Mouse (Mus musculus): ENCODE measurements at regions not wholly inside any gene's neighbourhood (a gene's known extent, or its start where the extent isn't known, plus 50 kb on each side); places are given as distances from the start of the nearest gene placed in this dataset.

DNA sequence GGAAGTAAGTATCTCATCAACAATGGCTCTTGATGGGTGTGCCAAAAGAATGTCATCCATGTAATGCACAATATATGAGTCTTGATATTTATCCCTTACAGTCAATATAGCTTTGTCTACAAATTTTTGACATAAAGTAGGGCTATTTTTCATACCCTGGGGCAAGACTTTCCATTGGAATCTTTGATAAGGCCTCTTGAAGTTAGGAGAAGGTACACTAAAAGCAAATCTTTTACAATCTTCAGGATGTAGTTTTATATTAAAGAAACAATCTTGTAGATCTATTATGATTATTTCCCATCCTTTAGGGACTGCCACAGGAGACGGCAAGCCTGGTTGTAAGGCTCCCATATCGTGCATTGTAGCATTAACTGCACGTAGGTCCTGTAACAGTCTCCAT lies 1038.8 kb upstream of the Sel1l start:
- TF ChIP-seq CTCF (IDR thresholded peaks at IDR 0.05; ENCODE audit: control insufficient read depth, insufficient read depth, insufficient read length): no peak
- no peak for TF ChIP-seq USF1 (IDR thresholded peaks at IDR 0.05; ENCODE audit: low read depth)
- TF ChIP-seq MYOG (IDR thresholded peaks at IDR 0.05; ENCODE audit: control insufficient read depth, extremely low read depth, insufficient read length): no peak
- no peak for TF ChIP-seq CEBPB (IDR thresholded peaks at IDR 0.05; ENCODE audit: low read depth)
- no peak for TF ChIP-seq MAX (IDR thresholded peaks at IDR 0.05)
- no peak for TF ChIP-seq MYOD1 (IDR thresholded peaks at IDR 0.05; ENCODE audit: control insufficient read depth, insufficient read length, low read depth)
- no peak for TF ChIP-seq FOSL1 (IDR thresholded peaks at IDR 0.05; ENCODE audit: insufficient read depth, low read length, poor library complexity, severe bottlenecking)

Data from C2C12 (cell line).